Mouse (Mus musculus): Measurements from ENCODE around the gene Ttc7b. TPM values are rescaled to one million over a fixed set of nuclear protein-coding genes. Genes with fewer than 3 reads are reported as not detected.

The Ttc7b gene
- polyA plus RNA-seq, 1 experiment from 2014 or later: 5.3 TPM

- no peak overlapping the region for H3K4me2 ChIP-seq (replicated peaks)
- no peak for ATAC-seq (ENCODE audit: insufficient number of reproducible peaks, insufficient read depth, low FRiP score, low TSS enrichment)
These were observed 16.0 kb downstream of the Ttc7b start for GRCm38 (mm10) chr12:100504585-100504984.

GRCm38 (mm10) chr12:100503659-100504058, 17.0 kb downstream of the Ttc7b start:
- Histone ChIP-seq H3K4me1 (0 out of 2 replicates have a peak, but pooled peaks cover 7% of the 10 kb centered on the region), H3K36me3 (peaks cover 14% of the 10 kb centered on the region), H3K27me3 (no peaks in the 10 kb centered on the region), H3K9me3 (no peaks in the 10 kb centered on the region), H3K4me3 (no peak overlapping the region), H3K27ac (no peak overlapping the region), H3K9ac (no peak overlapping the region), H3K4me2 (replicated peaks) (no peak overlapping the region)
- WGBS: 88% methylated on average over 4 of the region's 4 CpGs
- no peak for ATAC-seq (ENCODE audit: insufficient number of reproducible peaks, insufficient read depth, low FRiP score, low TSS enrichment)

More at GRCm38 (mm10) chr12:100504585-100504984, 16.0 kb downstream of the Ttc7b start:
- Histone ChIP-seq H3K9me3 (no peaks in the 10 kb centered on the region), H3K4me1 (0 out of 2 replicates have a peak, but pooled peaks cover 7% of the 10 kb centered on the region), H3K27me3 (no peaks in the 10 kb centered on the region), H3K27ac (no peak overlapping the region), H3K9ac (no peak overlapping the region), H3K4me3 (no peak overlapping the region), H3K36me3 (peaks cover 4% of the 10 kb centered on the region)
- WGBS: 81% methylated on average over 2 of the region's 2 CpGs

GRCm38 (mm10) chr12:100502544-100502943, 18.1 kb downstream of the Ttc7b start:
- Histone ChIP-seq H3K4me2 (replicated peaks) (no peak overlapping the region), H3K27me3 (no peaks in the 10 kb centered on the region), H3K9me3 (no peaks in the 10 kb centered on the region), H3K4me1 (0 out of 2 replicates have a peak, but pooled peaks cover 7% of the 10 kb centered on the region), H3K9ac (no peak overlapping the region), H3K4me3 (no peak overlapping the region), H3K27ac (no peak overlapping the region), H3K36me3 (peaks cover 19% of the 10 kb centered on the region)
- ATAC-seq (ENCODE audit: insufficient number of reproducible peaks, insufficient read depth, low FRiP score, low TSS enrichment): no peak
- WGBS: 72% methylated on average over 3 of the region's 3 CpGs

GRCm38 (mm10) chr12:100501261-100501660, 19.4 kb downstream of the Ttc7b start:
- no peaks in the 10 kb centered on the region for H3K9me3 ChIP-seq
- H3K4me3 ChIP-seq: no peak overlapping the region
- ATAC-seq (ENCODE audit: insufficient number of reproducible peaks, insufficient read depth, low FRiP score, low TSS enrichment): no peak
- H3K36me3 ChIP-seq: peaks cover 21% of the 10 kb centered on the region
- H3K9ac ChIP-seq: no peak overlapping the region
- WGBS: 78% methylated on average over 4 of the region's 4 CpGs
- H3K4me2 ChIP-seq (replicated peaks): no peak overlapping the region
- H3K4me1 ChIP-seq: 0 out of 2 replicates have a peak, but pooled peaks cover 7% of the 10 kb centered on the region
- no peaks in the 10 kb centered on the region for H3K27me3 ChIP-seq
- no peak overlapping the region for H3K27ac ChIP-seq

GRCm38 (mm10) chr12:100499469-100499868, 21.2 kb downstream of the Ttc7b start:
- no peaks in the 10 kb centered on the region for H3K9me3 ChIP-seq
- no peak overlapping the region for H3K9ac ChIP-seq
- 91% methylated on average over 13 of the region's 13 CpGs for WGBS
- H3K4me3 ChIP-seq: no peak overlapping the region
- no peak for ATAC-seq (ENCODE audit: insufficient number of reproducible peaks, insufficient read depth, low FRiP score, low TSS enrichment)
- H3K36me3 ChIP-seq: peaks cover 34% of the 10 kb centered on the region
- H3K27me3 ChIP-seq: no peaks in the 10 kb centered on the region
- H3K4me1 ChIP-seq: 0 out of 2 replicates have a peak, but pooled peaks cover 2% of the 10 kb centered on the region
- H3K27ac ChIP-seq: no peak overlapping the region
- H3K4me2 ChIP-seq (replicated peaks): no peak overlapping the region

- Histone ChIP-seq H3K4me2 (replicated peaks) (no peak overlapping the region), H3K9me3 (no peaks in the 10 kb centered on the region), H3K27ac (no peak overlapping the region), H3K36me3 (peaks cover 42% of the 10 kb centered on the region), H3K9ac (no peak overlapping the region), H3K4me3 (no peak overlapping the region), H3K27me3 (no peaks in the 10 kb centered on the region), H3K4me1 (no peaks in the 10 kb centered on the region)
- no peak for ATAC-seq (ENCODE audit: insufficient number of reproducible peaks, insufficient read depth, low FRiP score, low TSS enrichment)
- 90% methylated on average over 5 of the region's 5 CpGs for WGBS
These were observed 22.6 kb downstream of the Ttc7b start for GRCm38 (mm10) chr12:100498006-100498405.

GRCm38 (mm10) chr12:100495083-100495482, 25.5 kb downstream of the Ttc7b start:
- no peaks in the 10 kb centered on the region for H3K4me1 ChIP-seq
- no peak overlapping the region for H3K4me2 ChIP-seq (replicated peaks)
- ATAC-seq (ENCODE audit: insufficient number of reproducible peaks, insufficient read depth, low FRiP score, low TSS enrichment): no peak
- 96% methylated on average over 7 of the region's 7 CpGs for WGBS
- peaks cover 55% of the 10 kb centered on the region for H3K36me3 ChIP-seq
- no peak overlapping the region for H3K9ac ChIP-seq
- H3K9me3 ChIP-seq: no peaks in the 10 kb centered on the region
- no peak overlapping the region for H3K4me3 ChIP-seq
- no peak overlapping the region for H3K27ac ChIP-seq
- H3K27me3 ChIP-seq: no peaks in the 10 kb centered on the region

- ATAC-seq (ENCODE audit: insufficient number of reproducible peaks, insufficient read depth, low FRiP score, low TSS enrichment): no peak
- Histone ChIP-seq H3K27me3 (no peaks in the 10 kb centered on the region), H3K4me3 (no peak overlapping the region), H3K9me3 (no peaks in the 10 kb centered on the region), H3K36me3 (peaks cover 43% of the 10 kb centered on the region), H3K4me1 (no peaks in the 10 kb centered on the region), H3K27ac (no peak overlapping the region), H3K9ac (no peak overlapping the region), H3K4me2 (replicated peaks) (no peak overlapping the region)
- WGBS: 90% methylated on average over 5 of the region's 5 CpGs
These were observed 27.4 kb downstream of the Ttc7b start for GRCm38 (mm10) chr12:100493211-100493610.

GRCm38 (mm10) chr12:100492676-100493075, 27.9 kb downstream of the Ttc7b start:
- no peak overlapping the region for H3K9ac ChIP-seq
- no peak for ATAC-seq (ENCODE audit: insufficient number of reproducible peaks, insufficient read depth, low FRiP score, low TSS enrichment)
- H3K4me3 ChIP-seq: no peak overlapping the region
- H3K4me2 ChIP-seq (replicated peaks): no peak overlapping the region
- H3K9me3 ChIP-seq: no peaks in the 10 kb centered on the region
- no peaks in the 10 kb centered on the region for H3K27me3 ChIP-seq
- WGBS: 80% methylated on average over 3 of the region's 3 CpGs
- H3K36me3 ChIP-seq: peaks cover 41% of the 10 kb centered on the region
- H3K27ac ChIP-seq: no peak overlapping the region
- no peaks in the 10 kb centered on the region for H3K4me1 ChIP-seq

GRCm38 (mm10) chr12:100491967-100492611, 28.5 kb downstream of the Ttc7b start:
- WGBS: 94% methylated on average over 10 of the region's 10 CpGs
- peaks cover 41% of the 10 kb centered on the region for H3K36me3 ChIP-seq
- no peak for ATAC-seq (ENCODE audit: insufficient number of reproducible peaks, insufficient read depth, low FRiP score, low TSS enrichment)

GRCm38 (mm10) chr12:100489799-100490198, 30.8 kb downstream of the Ttc7b start:
- H3K4me2 ChIP-seq (replicated peaks): no peak overlapping the region
- H3K36me3 ChIP-seq: peaks cover 29% of the 10 kb centered on the region
- H3K9ac ChIP-seq: no peak overlapping the region
- no peaks in the 10 kb centered on the region for H3K9me3 ChIP-seq
- H3K27ac ChIP-seq: no peak overlapping the region
- 91% methylated on average over 7 of the region's 7 CpGs for WGBS
- no peaks in the 10 kb centered on the region for H3K27me3 ChIP-seq
- no peaks in the 10 kb centered on the region for H3K4me1 ChIP-seq
- H3K4me3 ChIP-seq: no peak overlapping the region
- ATAC-seq (ENCODE audit: insufficient number of reproducible peaks, insufficient read depth, low FRiP score, low TSS enrichment): no peak

More at GRCm38 (mm10) chr12:100491967-100492611, 28.5 kb downstream of the Ttc7b start:
- Histone ChIP-seq H3K9me3 (no peaks in the 10 kb centered on the region), H3K4me1 (no peaks in the 10 kb centered on the region), H3K27me3 (no peaks in the 10 kb centered on the region), H3K4me2 (replicated peaks) (no peak overlapping the region), H3K27ac (no peak overlapping the region), H3K9ac (no peak overlapping the region), H3K4me3 (no peak overlapping the region)

GRCm38 (mm10) chr12:100488368-100488767, 32.3 kb downstream of the Ttc7b start:
- ATAC-seq (ENCODE audit: insufficient number of reproducible peaks, insufficient read depth, low FRiP score, low TSS enrichment): no peak
- WGBS: 88% methylated on average over 5 of the region's 5 CpGs
- peaks cover 18% of the 10 kb centered on the region for H3K36me3 ChIP-seq

More at GRCm38 (mm10) chr12:100488368-100488767, 32.3 kb downstream of the Ttc7b start:
- H3K27ac ChIP-seq: no peak overlapping the region
- H3K4me1 ChIP-seq: no peaks in the 10 kb centered on the region
- H3K9me3 ChIP-seq: no peaks in the 10 kb centered on the region
- H3K9ac ChIP-seq: no peak overlapping the region
- no peak overlapping the region for H3K4me3 ChIP-seq
- no peaks in the 10 kb centered on the region for H3K27me3 ChIP-seq
- H3K4me2 ChIP-seq (replicated peaks): no peak overlapping the region

All from embryonic facial prominence, embryonic 12.5 days (tissue).